Mouse (Mus musculus) A20 (cell line): Measurements from ENCODE around the gene Ostm1.

Experiments used
- DNase-seq: peaks from one replicate; pipeline ENCODE4 v3.0.0-alpha.2; 2011; ENCODE audit warnings: low read depth, low spot score

Gene Ostm1

GRCm38 (mm10) chr10:42625907-42626306 lies 42.3 kb downstream of the Ostm1 start:
- no peak for DNase-seq

- no peak for DNase-seq
These were observed 47.2 kb downstream of the Ostm1 start for GRCm38 (mm10) chr10:42630596-42631355.

- no peak for DNase-seq
These were observed 48.3 kb downstream of the Ostm1 start for GRCm38 (mm10) chr10:42631754-42632452.

GRCm38 (mm10) chr10:42632453-42633360 lies 49.1 kb downstream of the Ostm1 start:
- peak; percentile 62 for DNase-seq

GRCm38 (mm10) chr10:42633361-42634121 lies 49.9 kb downstream of the Ostm1 start:
- peak; percentile 73 for DNase-seq

- DNase-seq = no peak
These were observed 50.6 kb downstream of the Ostm1 start for GRCm38 (mm10) chr10:42634122-42634720.

GRCm38 (mm10) chr10:42635046-42635445 lies 51.4 kb downstream of the Ostm1 start:
- DNase-seq = no peak

GRCm38 (mm10) chr10:42635566-42636359 lies 52.1 kb downstream of the Ostm1 start:
- no peak for DNase-seq

GRCm38 (mm10) chr10:42636360-42637182 lies 52.9 kb downstream of the Ostm1 start:
- DNase-seq = no peak

- DNase-seq = peak; percentile 74
These were observed 53.7 kb downstream of the Ostm1 start for GRCm38 (mm10) chr10:42637183-42637788.

- no peak for DNase-seq
These were observed 56.2 kb downstream of the Ostm1 start for GRCm38 (mm10) chr10:42639856-42640255.

GRCm38 (mm10) chr10:42643638-42644037 lies 60.0 kb downstream of the Ostm1 start:
- no peak for DNase-seq

- no peak for DNase-seq
These were observed 62.7 kb downstream of the Ostm1 start for GRCm38 (mm10) chr10:42646340-42646739.

- no peak for DNase-seq
These were observed 78.3 kb downstream of the Ostm1 start for GRCm38 (mm10) chr10:42661916-42662315.

GRCm38 (mm10) chr10:42669970-42670369 lies 86.3 kb downstream of the Ostm1 start:
- no peak for DNase-seq

- no peak for DNase-seq
These were observed 89.2 kb downstream of the Ostm1 start for GRCm38 (mm10) chr10:42672798-42673197.

GRCm38 (mm10) chr10:42675571-42675970 lies 91.9 kb downstream of the Ostm1 start:
- DNase-seq = no peak

- no peak for DNase-seq
These were observed 94.7 kb downstream of the Ostm1 start for GRCm38 (mm10) chr10:42678331-42678730.
